ENCODE assay signal across 7 mouse cellular contexts in genomic region chr3:20034719-20035404, GRCm38 (mm10). TPM values are rescaled to one million over a fixed set of nuclear protein-coding genes. Genes with fewer than 3 reads are reported as not detected.
DNase-seq lines count a peak whose midpoint lies in the region; ATAC-seq lines count a peak whose summit lies in the region.

Gene Hps3 (minus strand): TSS chr3:20035315.

- peak within 1 kb of the TSS; percentile 73 for H3K4me2 ChIP-seq in intestine, embryonic 15.5 days (replicated peaks)

- peak; percentile 90 to 96 for DNase-seq in adrenal gland, adult (ENCODE audit: inconsistent age in 2 of 2, low spot score in 1 of 2)
- peak; percentile 92 for DNase-seq in embryo, embryonic 10.5 days (ENCODE audit: low spot score)
- DNase-seq in gastrocnemius, postnatal 25 days, result peak; percentile 83
- DNase-seq in left cerebral cortex, postnatal 25 days (ENCODE audit: low spot score in 2 of 2), result peak; percentile 91 to 92
- peak; percentile 89 for DNase-seq in midbrain, embryonic 10.5 days (ENCODE audit: low spot score)
- peak; percentile 80 for DNase-seq in right cerebral cortex, postnatal 4 days

- peak within 1 kb of the TSS; percentile 74 for H3K27ac ChIP-seq in intestine, embryonic 15.5 days
- H3K27ac ChIP-seq in midbrain, embryonic 10.5 days (replicated peaks), result peak within 1 kb of the TSS; percentile 86

- no peaks in the 10 kb centered on the region for H3K4me1 ChIP-seq in intestine, embryonic 15.5 days (replicated peaks)
- peaks cover 15% of the 10 kb centered on the region for H3K4me1 ChIP-seq in midbrain, embryonic 10.5 days

- WGBS in intestine, embryonic 15.5 days, result under 1% methylated on average over 47 of the region's 47 CpGs
- under 1% methylated on average over 47 of the region's 47 CpGs for WGBS in midbrain, embryonic 10.5 days

- H3K9me3 ChIP-seq in intestine, embryonic 15.5 days, result no peaks in the 10 kb centered on the region
- H3K9me3 ChIP-seq in midbrain, embryonic 10.5 days (replicated peaks), result no peaks in the 10 kb centered on the region

- peak within 1 kb of the TSS; percentile 84 for H3K4me3 ChIP-seq in intestine, embryonic 15.5 days (replicated peaks)
- H3K4me3 ChIP-seq in midbrain, embryonic 10.5 days, result peak within 1 kb of the TSS; percentile 80

- intact Hi-C loops in left cerebral cortex, postnatal 25 days (cut with DNase I), result loop anchor here (10.0 kb wide), 1 partner anchor 410 kb away; the partner anchor contains the start of gene 1700064H15Rik

- no peaks in the 10 kb centered on the region for H3K27me3 ChIP-seq in intestine, embryonic 15.5 days (replicated peaks)
- H3K27me3 ChIP-seq in midbrain, embryonic 10.5 days (ENCODE audit: low read depth, poor library complexity, severe bottlenecking), result no peaks in the 10 kb centered on the region

- no peaks in the 10 kb centered on the region for H3K36me3 ChIP-seq in intestine, embryonic 15.5 days
- no peaks in the 10 kb centered on the region for H3K36me3 ChIP-seq in midbrain, embryonic 10.5 days

- H3K9ac ChIP-seq in intestine, embryonic 15.5 days, result peak within 1 kb of the TSS; percentile 57

- ATAC-seq in intestine, embryonic 15.5 days, result peak; percentile 99

RNA-seq across cellular contexts. Expression of gene Hps3, which starts in this region (rescaled TPM):
- total RNA-seq in gastrocnemius, postnatal 25 days (2021), result 1 to 10 TPM; 3.9 to 4.7 TPM
- 9.4 and 11.0 TPM in 2 replicates for polyA plus RNA-seq in intestine, embryonic 15.5 days (2015; fragmentation: Nextera tagmentation; extraction: Ambion mirVana)
- total RNA-seq in left cerebral cortex, postnatal 25 days (2021), result 10 to 100 TPM; 13.4 to 17.3 TPM
- 10.4 and 12.0 TPM in 2 replicates for polyA plus RNA-seq in midbrain, embryonic 10.5 days (2016; fragmentation: Nextera tagmentation; extraction: Ambion mirVana)

Comparison
In these comparisons a context has a peak if more than half of its experiments do, and no peak if none do; other contexts are left out.
1. Peak in every context shown above with its lines: DNase-seq, ATAC-seq, H3K4me3 ChIP-seq and H3K27ac ChIP-seq.